Mouse (Mus musculus) CD4-positive helper T cell, adult 2 months (primary cell): Measurements from ENCODE around the gene Phf20.

Experiments
- DNase-seq: peaks from one replicate; pipeline ENCODE4 v3.0.0-alpha.2; 2012; ENCODE audit warnings: low read depth, missing footprints, low spot score

Phf20 gene

GRCm38 (mm10) chr2:156312297-156312897 lies 116.1 kb downstream of the Phf20 start, which contains the start of the genes Cnbd2 and Scand1:
Cnbd2 (plus strand) TSS chr2:156312299.
Scand1 (minus strand) TSS chr2:156312704.
- DNase-seq, result peak; percentile 91

- DNase-seq, result no peak
Observed at GRCm38 (mm10) chr2:156313153-156313552, 116.9 kb downstream of the Phf20 start.

GRCm38 (mm10) chr2:156314811-156315210 lies 118.5 kb downstream of the Phf20 start:
- no peak for DNase-seq

- no peak for DNase-seq
Observed at GRCm38 (mm10) chr2:156318491-156318890, 122.2 kb downstream of the Phf20 start.

GRCm38 (mm10) chr2:156321538-156321937 lies 125.3 kb downstream of the Phf20 start:
- no peak for DNase-seq

GRCm38 (mm10) chr2:156324116-156324588 lies 127.9 kb downstream of the Phf20 start:
- DNase-seq, result no peak

- DNase-seq, result no peak
Observed at GRCm38 (mm10) chr2:156324681-156325080, 128.4 kb downstream of the Phf20 start.

GRCm38 (mm10) chr2:156330681-156331080 lies 134.4 kb downstream of the Phf20 start:
- DNase-seq, result no peak

- no peak for DNase-seq
Observed at GRCm38 (mm10) chr2:156331446-156331965, 135.2 kb downstream of the Phf20 start.

- DNase-seq, result no peak
Observed at GRCm38 (mm10) chr2:156340078-156340477, 143.8 kb downstream of the Phf20 start.

- DNase-seq, result no peak
Observed at GRCm38 (mm10) chr2:156344775-156345532, 148.7 kb downstream of the Phf20 start.

GRCm38 (mm10) chr2:156348812-156349211 lies 152.5 kb downstream of the Phf20 start:
- no peak for DNase-seq

GRCm38 (mm10) chr2:156349286-156349848 lies 153.1 kb downstream of the Phf20 start:
- DNase-seq, result no peak

- no peak for DNase-seq
Observed at GRCm38 (mm10) chr2:156351243-156351642, 155.0 kb downstream of the Phf20 start.

GRCm38 (mm10) chr2:156352413-156353165 lies 156.3 kb downstream of the Phf20 start:
- DNase-seq, result no peak

- DNase-seq, result no peak
Observed at GRCm38 (mm10) chr2:156353265-156353692, 157.0 kb downstream of the Phf20 start.

- no peak for DNase-seq
Observed at GRCm38 (mm10) chr2:156356031-156356430, 159.8 kb downstream of the Phf20 start.
